Comparison of ENCODE assay signal across 9 mouse cellular contexts in the genomic region with DNA sequence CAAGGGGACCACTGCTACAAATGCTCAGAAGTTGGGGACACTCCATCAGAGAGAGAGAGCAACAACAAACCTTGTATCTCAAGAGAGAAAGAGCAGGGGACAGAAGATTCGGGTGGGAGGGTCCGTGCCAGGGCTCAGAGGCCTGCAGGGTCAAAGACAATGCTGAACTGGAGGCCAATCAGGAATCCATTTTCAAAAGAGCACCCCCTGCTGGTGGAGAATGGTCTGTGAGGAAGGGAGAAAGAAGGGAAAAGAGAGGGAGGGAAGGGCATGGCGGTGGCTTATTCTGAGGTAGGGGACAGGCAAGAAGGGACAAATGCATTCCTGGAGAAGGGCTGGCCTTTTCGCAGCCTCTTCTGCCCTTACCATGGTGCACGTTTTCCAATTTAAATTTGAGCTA.
DNase-seq lines count a peak whose midpoint lies in the region; ATAC-seq and TF ChIP-seq lines count a peak whose summit lies in the region.
"Had no signal": no experiment of that assay in that cellular context is flagged by ENCODE, and none has a peak within 500 bp of the region (broad histone marks: within the 10 kb centered on the region; RNA-seq: fewer than 3 reads in every experiment).

No protein-coding gene starts in this region.

- H3K9me3 ChIP-seq in hindbrain, embryonic 15.5 days = no peaks in the 10 kb centered on the region
- H3K9me3 ChIP-seq in hindbrain, embryonic 13.5 days = no peaks in the 10 kb centered on the region
- no peaks in the 10 kb centered on the region for H3K9me3 ChIP-seq in limb, embryonic 11.5 days (ENCODE audit: control insufficient read depth, low read length)

- no peaks in the 10 kb centered on the region for H3K27me3 ChIP-seq in hindbrain, embryonic 15.5 days
- no peaks in the 10 kb centered on the region for H3K27me3 ChIP-seq in hindbrain, embryonic 13.5 days
- H3K27me3 ChIP-seq in spleen, adult 2 months (ENCODE audit: control insufficient read depth, insufficient read depth, low read length) = no peaks in the 10 kb centered on the region
- H3K27me3 ChIP-seq in limb, embryonic 11.5 days (ENCODE audit: control insufficient read depth, insufficient read depth, low read length) = no peaks in the 10 kb centered on the region

- WGBS in hindbrain, embryonic 15.5 days = 59% methylated on average over 5 of the region's 5 CpGs
- WGBS in hindbrain, embryonic 13.5 days = 59% methylated on average over 5 of the region's 5 CpGs
- 84% methylated on average over 5 of the region's 5 CpGs for WGBS in spleen, adult 2 months
- WGBS in limb, embryonic 11.5 days = 80% methylated on average over 5 of the region's 5 CpGs

- 0 out of 2 replicates have a peak, but pooled peaks have one; percentile 13 for TF ChIP-seq CTCF in spleen, adult 2 months (IDR thresholded peaks at IDR 0.05; ENCODE audit: extremely low read depth, insufficient read depth, insufficient read length, insufficient replicate concordance)

- H3K4me1 ChIP-seq in hindbrain, embryonic 15.5 days (replicated peaks) = peaks cover 7% of the 10 kb centered on the region
- H3K4me1 ChIP-seq in hindbrain, embryonic 13.5 days (replicated peaks) = peaks cover 24% of the 10 kb centered on the region
- H3K4me1 ChIP-seq in spleen, adult 2 months (ENCODE audit: control insufficient read depth, insufficient read depth, insufficient read length) = peaks cover 18% of the 10 kb centered on the region
- H3K4me1 ChIP-seq in limb, embryonic 11.5 days (ENCODE audit: control insufficient read depth, insufficient read depth, low read length) = peaks cover 22% of the 10 kb centered on the region

- H3K9ac ChIP-seq in hindbrain, embryonic 15.5 days = no peak overlapping the region
- no peak overlapping the region for H3K9ac ChIP-seq in hindbrain, embryonic 13.5 days
- no peak overlapping the region for H3K9ac ChIP-seq in limb, embryonic 11.5 days (ENCODE audit: low read length)

- no peak overlapping the region for H3K4me3 ChIP-seq in hindbrain, embryonic 15.5 days
- no peak overlapping the region for H3K4me3 ChIP-seq in hindbrain, embryonic 13.5 days
- H3K4me3 ChIP-seq in spleen, adult 2 months (ENCODE audit: extremely low read depth, insufficient read depth, insufficient read length) = no peak overlapping the region
- H3K4me3 ChIP-seq in limb, embryonic 11.5 days (ENCODE audit: low read depth, low read length) = no peak overlapping the region

- no peak overlapping the region for H3K4me2 ChIP-seq in hindbrain, embryonic 15.5 days
- no peak overlapping the region for H3K4me2 ChIP-seq in hindbrain, embryonic 13.5 days
- no peak overlapping the region for H3K4me2 ChIP-seq in limb, embryonic 11.5 days (ENCODE audit: low read depth, severe bottlenecking)

- ATAC-seq in hindbrain, embryonic 15.5 days (ENCODE audit: low FRiP score, low read depth) = 0 out of 2 replicates have a peak, but pooled peaks have one; percentile 23
- ATAC-seq in hindbrain, embryonic 13.5 days (ENCODE audit: low FRiP score) = no peak
- no peak for ATAC-seq in limb, embryonic 11.5 days (ENCODE audit: insufficient number of reproducible peaks, low FRiP score, low TSS enrichment, low read depth)

- DNase-seq in spleen, adult 2 months (ENCODE audit: low read depth in 1 of 2, low spot score in 2 of 2) = peak in 1 of 2 experiments; percentile 34
- DNase-seq in spleen, postnatal 14 days (ENCODE audit: low spot score in 2 of 2) = no peak
- DNase-seq in limb, embryonic 11.5 days (ENCODE audit: low spot score) = peak; percentile 52
- DNase-seq in thymus, postnatal 4 days = peak; percentile 62
- no peak for DNase-seq in left cerebral cortex, adult 8-10 months (ENCODE audit: low spot score in 2 of 2)
- DNase-seq in kidney, postnatal 4 days = no peak
- DNase-seq: layer of hippocampus, adult 9-11 months had no signal

- no peak for TF ChIP-seq POLR2A in spleen, adult 2 months (IDR thresholded peaks at IDR 0.05; ENCODE audit: low read depth, low read length)

- no peaks in the 10 kb centered on the region for H3K36me3 ChIP-seq in hindbrain, embryonic 15.5 days
- no peaks in the 10 kb centered on the region for H3K36me3 ChIP-seq in hindbrain, embryonic 13.5 days
- no peaks in the 10 kb centered on the region for H3K36me3 ChIP-seq in spleen, adult 2 months (ENCODE audit: control insufficient read depth, insufficient read depth, low read length)
- H3K36me3 ChIP-seq in limb, embryonic 11.5 days (ENCODE audit: control insufficient read depth, insufficient read depth, low read length) = no peaks in the 10 kb centered on the region

- no peak overlapping the region for H3K27ac ChIP-seq in hindbrain, embryonic 15.5 days (replicated peaks)
- H3K27ac ChIP-seq in hindbrain, embryonic 13.5 days = no peak overlapping the region
- H3K27ac ChIP-seq in spleen, adult 2 months (ENCODE audit: insufficient read depth, low read length) = peak overlapping the region; percentile 82; the same call in 1 of the 2 replicates
- H3K27ac ChIP-seq in limb, embryonic 11.5 days (replicated peaks; ENCODE audit: low read depth, low read length) = no peak overlapping the region

Comparison
In these comparisons a context has a peak if more than half of its experiments do, and no peak if none do; other contexts are left out.
1. DNase-seq: peak in limb, embryonic 11.5 days (single experiment) and thymus, postnatal 4 days (single experiment); none in spleen, postnatal 14 days (0 of 2), left cerebral cortex, adult 8-10 months (0 of 2) and kidney, postnatal 4 days (0 of 2).